22 mouse cellular contexts compared by ENCODE assay signal in the genomic region with DNA sequence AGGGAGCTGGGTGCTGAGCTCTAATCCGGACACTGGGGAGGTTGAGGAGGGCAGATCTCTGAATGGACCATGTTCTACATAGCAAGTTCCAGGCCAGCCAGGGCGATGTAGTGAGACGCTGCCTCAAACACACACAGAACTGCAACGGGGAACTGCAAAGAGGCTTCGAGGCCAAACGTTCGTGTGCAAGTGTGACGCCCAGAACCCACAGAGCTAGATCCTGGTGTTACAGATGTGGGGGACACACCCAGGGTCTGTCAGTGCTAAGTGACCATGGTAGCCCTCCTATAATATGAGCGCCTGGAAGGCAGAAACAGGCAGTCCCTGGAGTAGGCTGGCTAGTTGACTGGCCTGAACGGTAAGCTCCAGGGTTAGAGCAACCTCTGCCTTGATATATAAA.
"Had no signal": no experiment of that assay in that cellular context is flagged by ENCODE, and none has a peak within 500 bp of the region (broad histone marks: within the 10 kb centered on the region; RNA-seq: fewer than 3 reads in every experiment).

No protein-coding gene starts in this region.

- H3K27me3 ChIP-seq: heart, embryonic 13.5 days; heart, embryonic 15.5 days; hindbrain, embryonic 12.5 days; intestine, embryonic 15.5 days; limb, embryonic 13.5 days had no signal

- H3K9ac ChIP-seq: heart, embryonic 13.5 days; heart, embryonic 15.5 days; hindbrain, embryonic 12.5 days; hindbrain, embryonic 14.5 days; intestine, embryonic 15.5 days; limb, embryonic 13.5 days; liver, embryonic 14.5 days had no signal

- H3K4me3 ChIP-seq: gastrocnemius, adult 2 months; heart, embryonic 13.5 days; heart, embryonic 15.5 days; hindbrain, embryonic 10.5 days; hindbrain, embryonic 12.5 days; intestine, embryonic 15.5 days; limb, embryonic 13.5 days had no signal

- H3K27ac ChIP-seq: heart, embryonic 13.5 days; heart, embryonic 15.5 days; hindbrain, embryonic 10.5 days; hindbrain, embryonic 12.5 days; hindbrain, embryonic 14.5 days; intestine, embryonic 15.5 days; limb, embryonic 13.5 days had no signal

- H3K9me3 ChIP-seq: heart, embryonic 13.5 days; heart, embryonic 15.5 days; hindbrain, embryonic 10.5 days; hindbrain, embryonic 12.5 days; intestine, embryonic 15.5 days; limb, embryonic 13.5 days had no signal

- DNase-seq: gastrocnemius, adult 2 months; gastrocnemius, postnatal 10 days; gastrocnemius, postnatal 25 days; heart, adult 18-20 months; heart, postnatal 14 days; heart, postnatal 4 days; kidney, adult 18-20 months; kidney, adult 8-10 months; kidney, postnatal 10 days; kidney, postnatal 25 days; layer of hippocampus, adult 9-11 months; layer of hippocampus, postnatal 36 days; left cerebral cortex, postnatal 4 days had no signal

- H3K4me1 ChIP-seq: hindbrain, embryonic 10.5 days; hindbrain, embryonic 12.5 days; limb, embryonic 13.5 days had no signal

- H3K4me2 ChIP-seq: heart, embryonic 11.5 days; heart, embryonic 13.5 days; heart, embryonic 15.5 days; hindbrain, embryonic 12.5 days; hindbrain, embryonic 14.5 days; intestine, embryonic 15.5 days; limb, embryonic 13.5 days had no signal
